9 mouse cellular contexts compared by ENCODE assay signal in the genomic region with DNA sequence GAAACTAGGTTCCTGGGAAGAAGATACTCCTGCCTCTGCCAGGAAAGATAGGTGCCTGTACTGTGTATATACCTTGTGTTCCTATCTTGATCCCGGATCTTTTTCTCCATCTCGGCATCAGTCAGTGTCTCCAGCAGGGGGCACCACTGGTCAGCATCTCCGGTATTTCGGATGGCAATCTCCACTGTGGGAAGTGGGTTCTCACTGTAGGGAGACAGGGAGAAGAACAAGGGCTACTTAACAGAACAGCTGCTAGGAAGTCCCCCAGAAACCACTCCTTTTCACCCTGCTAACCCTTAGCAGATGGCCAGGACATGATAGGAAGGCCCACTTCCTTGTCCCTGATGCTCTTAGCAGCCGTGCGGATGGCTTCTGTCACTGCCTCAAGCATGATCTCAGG. TPM values are rescaled to one million over a fixed set of nuclear protein-coding genes. Genes with fewer than 3 reads are reported as not detected.
DNase-seq lines count a peak whose midpoint lies in the region; ATAC-seq and TF ChIP-seq lines count a peak whose summit lies in the region.
"Had no signal": no experiment of that assay in that cellular context is flagged by ENCODE, and none has a peak within 500 bp of the region (broad histone marks: within the 10 kb centered on the region; RNA-seq: fewer than 3 reads in every experiment).

No protein-coding gene starts in this region.

- H3K4me2 ChIP-seq in kidney, embryonic 15.5 days = no peak overlapping the region
- no peak overlapping the region for H3K4me2 ChIP-seq in neural tube, embryonic 13.5 days
- H3K4me2 ChIP-seq: neural tube, embryonic 12.5 days had no signal

- no peak overlapping the region for H3K4me3 ChIP-seq in kidney, adult 2 months (ENCODE audit: insufficient read depth, low read depth, low read length)
- no peak overlapping the region for H3K4me3 ChIP-seq in kidney, embryonic 15.5 days (replicated peaks)
- H3K4me3 ChIP-seq in left cerebral cortex, adult 2 months = no peak overlapping the region
- H3K4me3 ChIP-seq in neural tube, embryonic 13.5 days = no peak overlapping the region
- H3K4me3 ChIP-seq: neural tube, embryonic 12.5 days had no signal

- H3K4me1 ChIP-seq in kidney, adult 2 months (ENCODE audit: control insufficient read depth, insufficient read depth, low read length) = peaks cover 6% of the 10 kb centered on the region; the same call in 1 of the 2 replicates
- H3K4me1 ChIP-seq in kidney, embryonic 15.5 days = peaks cover 14% of the 10 kb centered on the region
- peaks cover 23% of the 10 kb centered on the region for H3K4me1 ChIP-seq in neural tube, embryonic 13.5 days (replicated peaks)

- no peak for ATAC-seq in kidney, embryonic 15.5 days (replicated peaks; ENCODE audit: low FRiP score)
- ATAC-seq in neural tube, embryonic 13.5 days (ENCODE audit: low read depth) = no peak

- no peak overlapping the region for H3K27ac ChIP-seq in kidney, adult 2 months (ENCODE audit: insufficient read depth, low read depth, low read length)
- H3K27ac ChIP-seq in kidney, embryonic 15.5 days = no peak overlapping the region
- no peak overlapping the region for H3K27ac ChIP-seq in left cerebral cortex, adult 2 months
- H3K27ac ChIP-seq in neural tube, embryonic 13.5 days (replicated peaks) = peak overlapping the region; percentile 46; the same call in 1 of the 2 replicates
- H3K27ac ChIP-seq: neural tube, embryonic 12.5 days had no signal

- 31% methylated on average over 6 of the region's 6 CpGs for WGBS in kidney, adult 2 months
- 41% methylated on average over 6 of the region's 6 CpGs for WGBS in kidney, embryonic 15.5 days
- 35% methylated on average over 6 of the region's 6 CpGs for WGBS in neural tube, embryonic 13.5 days

- TF ChIP-seq POLR2A in kidney, adult 2 months (IDR thresholded peaks at IDR 0.05; ENCODE audit: low read depth, low read length) = no peak

- TF ChIP-seq CTCF in kidney, adult 2 months (conservative IDR thresholded peaks at IDR 0.05; ENCODE audit: insufficient read depth, insufficient read length, low read depth, low read length) = peak; percentile 84
- peak; percentile 78 for TF ChIP-seq CTCF in left cerebral cortex, adult 2 months (IDR thresholded peaks at IDR 0.05)

- no peak overlapping the region for H3K9ac ChIP-seq in kidney, embryonic 15.5 days
- H3K9ac ChIP-seq in neural tube, embryonic 13.5 days = 0 out of 2 replicates have a peak overlapping the region, but pooled peaks have one; percentile 8
- H3K9ac ChIP-seq: neural tube, embryonic 12.5 days had no signal

- H3K36me3 ChIP-seq in kidney, adult 2 months (ENCODE audit: control insufficient read depth, insufficient read depth, low read length) = no peaks in the 10 kb centered on the region
- H3K36me3 ChIP-seq in kidney, embryonic 15.5 days = peaks cover 79% of the 10 kb centered on the region
- H3K36me3 ChIP-seq in neural tube, embryonic 13.5 days = peaks cover 87% of the 10 kb centered on the region

- peak; percentile 83 for DNase-seq in kidney, adult 2 months
- peak; percentile 56 for DNase-seq in MN1 (ENCODE audit: low spot score)
- peak; percentile 78 for DNase-seq in cerebellum, adult 8-10 months
- DNase-seq in gastrocnemius, postnatal 25 days = peak; percentile 38
- DNase-seq in left cerebral cortex, adult 2 months (ENCODE audit: extremely low spot score in 1 of 2, low spot score in 2 of 2) = peak; percentile 66 to 71
- peak; percentile 47 to 69 for DNase-seq in urinary bladder, postnatal 36 days (ENCODE audit: low spot score in 2 of 2)

- no peaks in the 10 kb centered on the region for H3K9me3 ChIP-seq in kidney, embryonic 15.5 days (replicated peaks)
- no peaks in the 10 kb centered on the region for H3K9me3 ChIP-seq in neural tube, embryonic 13.5 days
- H3K9me3 ChIP-seq: neural tube, embryonic 12.5 days had no signal

- H3K27me3 ChIP-seq in kidney, adult 2 months (replicated peaks; ENCODE audit: control insufficient read depth, insufficient read depth, low read length) = no peaks in the 10 kb centered on the region
- H3K27me3 ChIP-seq in kidney, embryonic 15.5 days = no peaks in the 10 kb centered on the region
- H3K27me3 ChIP-seq in neural tube, embryonic 13.5 days = no peaks in the 10 kb centered on the region
- H3K27me3 ChIP-seq: neural tube, embryonic 12.5 days had no signal

- intact Hi-C loops in left cerebral cortex, adult 2 months (cut with DNase I) = loop anchor here (1.0 to 5.0 kb wide), 3 partner anchors 24 to 54 kb away; a partner anchor contains a TSS

RNA-seq across cellular contexts. Expression of a gene that starts 4.2 kb away (rescaled TPM):
- polyA plus RNA-seq in kidney, adult 2 months (2012; rRNA removed) = 5.0 and 6.4 TPM in 2 replicates
- 3.3 and 5.0 TPM in 2 replicates for polyA plus RNA-seq in kidney, embryonic 15.5 days (2015; fragmentation: Nextera tagmentation; extraction: Ambion mirVana)
- not detected for total RNA-seq in gastrocnemius, postnatal 25 days (2021)
- total RNA-seq in left cerebral cortex, adult 2 months (2021) = 1 to 10 TPM; 3.0 to 3.5 TPM
- 2.1 and 2.9 TPM in 2 replicates for polyA plus RNA-seq in neural tube, embryonic 13.5 days (2015; fragmentation: Nextera tagmentation; extraction: Ambion mirVana)

RNA-seq across cellular contexts. Expression of a gene that starts 24.0 kb away (rescaled TPM):
- polyA plus RNA-seq in kidney, adult 2 months (2012; rRNA removed) = 34.6 and 37.7 TPM in 2 replicates
- polyA plus RNA-seq in kidney, embryonic 15.5 days (2015; fragmentation: Nextera tagmentation; extraction: Ambion mirVana) = 219 and 239 TPM in 2 replicates
- total RNA-seq in gastrocnemius, postnatal 25 days (2021) = 10 to 100 TPM; 14.9 to 15.2 TPM
- 10 to 100 TPM; 75.8 to 78.2 TPM for total RNA-seq in left cerebral cortex, adult 2 months (2021)
- polyA plus RNA-seq in neural tube, embryonic 13.5 days (2015; fragmentation: Nextera tagmentation; extraction: Ambion mirVana) = 279 and 287 TPM in 2 replicates

RNA-seq across cellular contexts. Expression of a gene that starts 35.6 kb away (rescaled TPM):
- 1,587 and 1,621 TPM in 2 replicates for polyA plus RNA-seq in kidney, adult 2 months (2012; rRNA removed)
- polyA plus RNA-seq in kidney, embryonic 15.5 days (2015; fragmentation: Nextera tagmentation; extraction: Ambion mirVana) = 140 and 148 TPM in 2 replicates
- total RNA-seq in gastrocnemius, postnatal 25 days (2021) = 1,000 to 10,000 TPM; 1,309 to 1,319 TPM
- 100 to 1,000 TPM; 364 to 413 TPM for total RNA-seq in left cerebral cortex, adult 2 months (2021)
- 46.4 and 54.4 TPM in 2 replicates for polyA plus RNA-seq in neural tube, embryonic 13.5 days (2015; fragmentation: Nextera tagmentation; extraction: Ambion mirVana)

RNA-seq across cellular contexts. Expression of a gene that starts 37.3 kb away (rescaled TPM):
- 3,280 and 4,796 TPM in 2 replicates for polyA plus RNA-seq in kidney, adult 2 months (2012; rRNA removed)
- 2,032 and 2,056 TPM in 2 replicates for polyA plus RNA-seq in kidney, embryonic 15.5 days (2015; fragmentation: Nextera tagmentation; extraction: Ambion mirVana)
- 100 to 1,000 TPM; 141 to 147 TPM for total RNA-seq in gastrocnemius, postnatal 25 days (2021)
- 100 to 1,000 TPM; 475 to 526 TPM for total RNA-seq in left cerebral cortex, adult 2 months (2021)
- 1,679 and 1,725 TPM in 2 replicates for polyA plus RNA-seq in neural tube, embryonic 13.5 days (2015; fragmentation: Nextera tagmentation; extraction: Ambion mirVana)

RNA-seq across cellular contexts. Expression of a gene that starts 38.9 kb away (rescaled TPM):
- polyA plus RNA-seq in kidney, adult 2 months (2012; rRNA removed) = 21.5 and 23.9 TPM in 2 replicates
- 48.2 and 57.3 TPM in 2 replicates for polyA plus RNA-seq in kidney, embryonic 15.5 days (2015; fragmentation: Nextera tagmentation; extraction: Ambion mirVana)
- total RNA-seq in gastrocnemius, postnatal 25 days (2021) = 1 to 10 TPM; 1.7 to 3.3 TPM
- total RNA-seq in left cerebral cortex, adult 2 months (2021) = 1 to 10 TPM; 1.3 TPM
- 39.0 and 40.4 TPM in 2 replicates for polyA plus RNA-seq in neural tube, embryonic 13.5 days (2015; fragmentation: Nextera tagmentation; extraction: Ambion mirVana)

Comparison
In these comparisons a context has a peak if more than half of its experiments do, and no peak if none do; other contexts are left out.
1. RNA of a gene that starts 35.6 kb away (polyA plus RNA-seq): 1,587 to 1,621 TPM in kidney, adult 2 months; 140 to 148 TPM in kidney, embryonic 15.5 days and 46.4 to 54.4 TPM in neural tube, embryonic 13.5 days; every median in the first group is over 10 times any median in the second.
2. Peak in every context shown above with its lines, with median percentiles within 50 percentile points of each other: DNase-seq.